Mouse (Mus musculus): ENCODE measurements around the gene Fads1. TPM values are rescaled to one million over a fixed set of nuclear protein-coding genes. Genes with fewer than 3 reads are reported as not detected.
A peak's percentile ranks its signal among the peaks of the same experiment; 100 is the strongest.

Fads1 gene
- total RNA-seq, 2 experiments from 2014 or later = 23.4 to 23.5 TPM

GRCm38 (mm10) chr19:10174956-10175355 lies 7.7 kb upstream of the Fads1 start:
- intact Hi-C loops (cut with DNase I) = no loop called here
- DNase-seq = no peak

- no peak for DNase-seq
- intact Hi-C loops (cut with DNase I) = no loop called here
These were observed 6.2 kb upstream of the Fads1 start for GRCm38 (mm10) chr19:10176477-10176876.

- DNase-seq = no peak
- intact Hi-C loops (cut with DNase I) = no loop called here
These were observed 5.7 kb upstream of the Fads1 start for GRCm38 (mm10) chr19:10176941-10177372.

GRCm38 (mm10) chr19:10181225-10181624 lies 1.5 kb upstream of the Fads1 start:
- intact Hi-C loops (cut with DNase I) = loop anchor here (5.0 kb wide), 2 partner anchors 79 to 179 kb away; partner anchors contain the start of genes Best1, Fads2 and Rab3il1
- DNase-seq = peak in 1 of 2 experiments; percentile 32

- no peak for DNase-seq
- intact Hi-C loops (cut with DNase I) = loop anchor here (5.0 kb wide), 2 partner anchors 80 to 180 kb away; partner anchors contain the start of genes Best1, Fads2 and Rab3il1
These were observed 546 bp upstream of the Fads1 start for GRCm38 (mm10) chr19:10182142-10182541.

GRCm38 (mm10) chr19:10183299-10183983 lies 753 bp downstream of the Fads1 start:
- DNase-seq = peak; percentile 65 to 70
- intact Hi-C loops (cut with DNase I) = loop anchor here (5.0 kb wide), 2 partner anchors 81 to 181 kb away; partner anchors contain the start of genes Best1, Fads2 and Rab3il1

- intact Hi-C loops (cut with DNase I) = loop anchor here (5.0 kb wide), 2 partner anchors 82 to 182 kb away; partner anchors contain the start of genes Best1, Fads2 and Rab3il1
- DNase-seq = no peak
These were observed 1.4 kb downstream of the Fads1 start for GRCm38 (mm10) chr19:10184096-10184495.

- intact Hi-C loops (cut with DNase I) = no loop called here
These were observed 3.2 kb downstream of the Fads1 start for GRCm38 (mm10) chr19:10185876-10186275.

GRCm38 (mm10) chr19:10186569-10186968 lies 3.9 kb downstream of the Fads1 start:
- no peak for DNase-seq
- intact Hi-C loops (cut with DNase I) = no loop called here

More at GRCm38 (mm10) chr19:10185876-10186275, 3.2 kb downstream of the Fads1 start:
- no peak for DNase-seq

GRCm38 (mm10) chr19:10188281-10188811 lies 5.7 kb downstream of the Fads1 start:
- intact Hi-C loops (cut with DNase I) = no loop called here
- DNase-seq = no peak

- intact Hi-C loops (cut with DNase I) = no loop called here
- no peak for DNase-seq
These were observed 6.3 kb downstream of the Fads1 start for GRCm38 (mm10) chr19:10189022-10189421.

GRCm38 (mm10) chr19:10189940-10190339 lies 7.3 kb downstream of the Fads1 start:
- no peak for DNase-seq
- intact Hi-C loops (cut with DNase I) = no loop called here

- intact Hi-C loops (cut with DNase I) = no loop called here
- peak; percentile 70 to 81 for DNase-seq
These were observed 8.1 kb downstream of the Fads1 start for GRCm38 (mm10) chr19:10190796-10191195.

- peak in 1 of 2 experiments; percentile 34 for DNase-seq
- intact Hi-C loops (cut with DNase I) = no loop called here
These were observed 8.6 kb downstream of the Fads1 start for GRCm38 (mm10) chr19:10191326-10191725.

- DNase-seq = no peak
- intact Hi-C loops (cut with DNase I) = no loop called here
These were observed 11.6 kb downstream of the Fads1 start for GRCm38 (mm10) chr19:10194337-10194736.

- intact Hi-C loops (cut with DNase I) = loop anchor here (5.0 kb wide), 2 partner anchors 153 to 278 kb away; partner anchors contain the start of gene Fads3
- no peak for DNase-seq
These were observed 12.6 kb downstream of the Fads1 start for GRCm38 (mm10) chr19:10195252-10195651.

- intact Hi-C loops (cut with DNase I) = loop anchor here (5.0 kb wide), 2 partner anchors 155 to 280 kb away; partner anchors contain the start of gene Fads3
These were observed 14.4 kb downstream of the Fads1 start for GRCm38 (mm10) chr19:10197130-10197529.

GRCm38 (mm10) chr19:10198286-10198685 lies 15.6 kb downstream of the Fads1 start:
- intact Hi-C loops (cut with DNase I) = loop anchor here (2.0 to 5.0 kb wide), 3 partner anchors 156 to 281 kb away; partner anchors contain the start of genes Best1, Fads3 and Rab3il1

More at GRCm38 (mm10) chr19:10197130-10197529, 14.4 kb downstream of the Fads1 start:
- DNase-seq = no peak

GRCm38 (mm10) chr19:10198723-10199122 lies 16.0 kb downstream of the Fads1 start:
- intact Hi-C loops (cut with DNase I) = loop anchor here (2.0 to 5.0 kb wide), 3 partner anchors 156 to 281 kb away; partner anchors contain the start of genes Best1, Fads3 and Rab3il1
- peak; percentile 84 to 90 for DNase-seq

More at GRCm38 (mm10) chr19:10198286-10198685, 15.6 kb downstream of the Fads1 start:
- no peak for DNase-seq

- DNase-seq = no peak
- intact Hi-C loops (cut with DNase I) = no loop called here
These were observed 20.6 kb downstream of the Fads1 start for GRCm38 (mm10) chr19:10203146-10203847.
